In the genomic region with DNA sequence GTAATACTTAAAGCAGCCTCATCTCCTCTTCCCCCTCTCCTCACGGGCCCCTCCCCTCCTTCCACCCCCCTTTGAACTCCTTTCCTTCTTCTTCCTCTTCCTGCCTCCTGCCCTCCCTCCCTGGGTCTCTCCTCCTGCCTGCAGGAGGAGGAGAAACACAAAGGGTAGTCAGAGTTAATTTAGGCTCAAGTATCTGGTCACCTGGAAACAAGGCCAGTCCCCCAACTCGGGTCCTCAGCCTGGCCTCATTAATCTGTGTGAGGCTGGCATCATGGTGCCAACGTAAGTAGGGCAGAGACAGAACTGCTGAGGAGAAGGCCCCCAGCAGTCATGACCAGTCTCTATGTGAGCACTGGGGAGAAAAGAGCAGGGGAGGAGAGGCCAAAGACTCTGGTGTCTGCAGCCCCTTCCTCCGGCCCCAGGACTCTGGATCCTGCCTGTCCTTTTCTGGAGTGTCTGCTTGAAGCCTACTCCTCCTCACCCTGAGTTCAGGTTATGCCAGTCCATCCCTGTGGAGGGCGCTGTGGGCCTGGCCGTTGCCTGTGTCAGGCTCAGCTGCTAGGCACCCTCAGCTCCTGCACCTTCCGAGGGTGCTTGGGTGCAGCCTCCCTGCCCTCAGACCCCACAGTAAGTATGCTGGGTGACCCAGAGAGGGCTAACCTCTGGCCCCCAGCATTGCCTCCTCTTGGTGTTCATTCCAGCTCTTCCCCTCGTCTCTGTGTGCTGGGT, we compare ENCODE assay signal across 24 mouse cellular contexts.
DNase-seq lines count a peak whose midpoint lies in the region; ATAC-seq and TF ChIP-seq lines count a peak whose summit lies in the region.
"Had no signal": no experiment of that assay in that cellular context is flagged by ENCODE, and none has a peak within 500 bp of the region (broad histone marks: within the 10 kb centered on the region; RNA-seq: fewer than 3 reads in every experiment).

No protein-coding gene starts in this region.

- H3K4me1 ChIP-seq in hindbrain, embryonic 10.5 days (replicated peaks), result peaks cover 69% of the 10 kb centered on the region
- peaks cover 28% of the 10 kb centered on the region for H3K4me1 ChIP-seq in hindbrain, embryonic 14.5 days (replicated peaks; ENCODE audit: control insufficient read depth, insufficient read depth, low read length)
- H3K4me1 ChIP-seq in midbrain, postnatal 0 days (ENCODE audit: insufficient read depth, low read length), result peaks cover 5% of the 10 kb centered on the region; the same call in 1 of the 2 replicates
- peaks cover 13% of the 10 kb centered on the region; the same call in 1 of the 2 replicates for H3K4me1 ChIP-seq in midbrain, embryonic 14.5 days (ENCODE audit: control insufficient read depth, insufficient read depth, low read length)
- H3K4me1 ChIP-seq in cortical plate, adult 2 months (ENCODE audit: control insufficient read depth, insufficient read depth, low read length), result no peaks in the 10 kb centered on the region
- H3K4me1 ChIP-seq in stomach, postnatal 0 days (replicated peaks; ENCODE audit: control insufficient read depth, insufficient read depth), result no peaks in the 10 kb centered on the region
- H3K4me1 ChIP-seq: stomach, embryonic 15.5 days had no signal

- WGBS in hindbrain, embryonic 10.5 days, result 47% methylated on average over 8 of the region's 8 CpGs
- 57% methylated on average over 7 of the region's 8 CpGs for WGBS in hindbrain, embryonic 14.5 days
- 45% methylated on average over 8 of the region's 8 CpGs for WGBS in midbrain, postnatal 0 days
- WGBS in midbrain, embryonic 14.5 days, result 51% methylated on average over 8 of the region's 8 CpGs
- 44% methylated on average over 8 of the region's 8 CpGs for WGBS in stomach, postnatal 0 days

- no peak overlapping the region for H3K4me3 ChIP-seq in hindbrain, embryonic 10.5 days
- H3K4me3 ChIP-seq in hindbrain, embryonic 14.5 days (replicated peaks; ENCODE audit: low read length), result no peak overlapping the region
- H3K4me3 ChIP-seq in midbrain, postnatal 0 days (ENCODE audit: low read depth, low read length), result no peak overlapping the region
- no peak overlapping the region for H3K4me3 ChIP-seq in midbrain, embryonic 14.5 days (replicated peaks; ENCODE audit: low read depth, low read length)
- no peak overlapping the region for H3K4me3 ChIP-seq in cortical plate, adult 2 months (ENCODE audit: insufficient read depth, low read length)
- no peak overlapping the region for H3K4me3 ChIP-seq in stomach, postnatal 0 days (ENCODE audit: low read depth, low read length)
- H3K4me3 ChIP-seq: embryonic facial prominence, embryonic 10.5 days; heart, embryonic 12.5 days; hindbrain, embryonic 15.5 days; midbrain, embryonic 10.5 days; stomach, embryonic 15.5 days had no signal

- no peak for TF ChIP-seq POLR2A in cortical plate, adult 2 months (IDR thresholded peaks at IDR 0.05; ENCODE audit: extremely low read depth, insufficient read depth, low read length)

- H3K9ac ChIP-seq in hindbrain, embryonic 14.5 days, result no peak overlapping the region
- no peak overlapping the region for H3K9ac ChIP-seq in midbrain, postnatal 0 days (replicated peaks; ENCODE audit: low read length, poor library complexity, severe bottlenecking)
- no peak overlapping the region for H3K9ac ChIP-seq in midbrain, embryonic 14.5 days (replicated peaks; ENCODE audit: low read length)
- H3K9ac ChIP-seq in stomach, postnatal 0 days (ENCODE audit: low read length), result no peak overlapping the region
- H3K9ac ChIP-seq: heart, embryonic 12.5 days; hindbrain, embryonic 15.5 days; stomach, embryonic 15.5 days had no signal

- DNase-seq in hindbrain, embryonic 10.5 days (ENCODE audit: low spot score), result no peak
- DNase-seq in hindbrain, embryonic 14.5 days (ENCODE audit: low spot score), result no peak
- no peak for DNase-seq in midbrain, postnatal 0 days (ENCODE audit: low spot score)
- DNase-seq in midbrain, embryonic 14.5 days, result no peak
- DNase-seq in stomach, postnatal 0 days (ENCODE audit: low spot score), result no peak
- DNase-seq in right cerebral cortex, adult 2 months (ENCODE audit: low spot score in 2 of 2), result no peak
- DNase-seq in right cerebral cortex, postnatal 25 days, result no peak
- DNase-seq: adrenal gland, postnatal 25 days; B cell, adult 2 months; cerebellum, adult 9-11 months; gastrocnemius, postnatal 10 days; heart, postnatal 10 days; kidney, adult 11 months; kidney, postnatal 4 days; layer of hippocampus, adult 9-11 months; lung, adult 18-20 months; lung, postnatal 10 days had no signal

- no peaks in the 10 kb centered on the region for H3K36me3 ChIP-seq in hindbrain, embryonic 10.5 days
- H3K36me3 ChIP-seq in hindbrain, embryonic 14.5 days (replicated peaks; ENCODE audit: control insufficient read depth, insufficient read depth), result no peaks in the 10 kb centered on the region
- H3K36me3 ChIP-seq in midbrain, postnatal 0 days (ENCODE audit: insufficient read depth, low read length), result no peaks in the 10 kb centered on the region
- H3K36me3 ChIP-seq in midbrain, embryonic 14.5 days (ENCODE audit: control insufficient read depth, insufficient read depth, low read length), result no peaks in the 10 kb centered on the region
- H3K36me3 ChIP-seq in stomach, postnatal 0 days (ENCODE audit: control insufficient read depth, insufficient read depth, low read length), result no peaks in the 10 kb centered on the region
- H3K36me3 ChIP-seq: embryonic facial prominence, embryonic 10.5 days; heart, embryonic 12.5 days; hindbrain, embryonic 15.5 days; midbrain, embryonic 10.5 days; stomach, embryonic 15.5 days had no signal

- no peaks in the 10 kb centered on the region for H3K9me3 ChIP-seq in hindbrain, embryonic 10.5 days
- H3K9me3 ChIP-seq in hindbrain, embryonic 14.5 days (ENCODE audit: control insufficient read depth, low read length), result no peaks in the 10 kb centered on the region
- H3K9me3 ChIP-seq in midbrain, postnatal 0 days (ENCODE audit: low read length), result no peaks in the 10 kb centered on the region
- H3K9me3 ChIP-seq in midbrain, embryonic 14.5 days (ENCODE audit: control insufficient read depth, low read length), result no peaks in the 10 kb centered on the region
- no peaks in the 10 kb centered on the region for H3K9me3 ChIP-seq in stomach, postnatal 0 days (ENCODE audit: control insufficient read depth, low read length)
- H3K9me3 ChIP-seq: embryonic facial prominence, embryonic 10.5 days; heart, embryonic 12.5 days; hindbrain, embryonic 15.5 days; midbrain, embryonic 10.5 days; stomach, embryonic 15.5 days had no signal

- TF ChIP-seq EP300 in stomach, postnatal 0 days (optimal IDR thresholded peaks at IDR 0.05), result no peak

- peaks cover 9% of the 10 kb centered on the region for H3K27me3 ChIP-seq in hindbrain, embryonic 10.5 days (ENCODE audit: insufficient read depth, poor library complexity, severe bottlenecking)
- H3K27me3 ChIP-seq in hindbrain, embryonic 14.5 days (ENCODE audit: control insufficient read depth, insufficient read depth, low read length), result no peaks in the 10 kb centered on the region
- no peaks in the 10 kb centered on the region for H3K27me3 ChIP-seq in midbrain, postnatal 0 days (ENCODE audit: insufficient read depth, low read length)
- H3K27me3 ChIP-seq in midbrain, embryonic 14.5 days (ENCODE audit: control insufficient read depth, insufficient read depth, low read length), result no peaks in the 10 kb centered on the region
- H3K27me3 ChIP-seq in stomach, postnatal 0 days (ENCODE audit: control insufficient read depth, insufficient read depth, low read length), result no peaks in the 10 kb centered on the region
- H3K27me3 ChIP-seq: hindbrain, embryonic 15.5 days; stomach, embryonic 15.5 days had no signal

- peak; percentile 22; the same call in 1 of the 2 replicates for TF ChIP-seq CTCF in midbrain, postnatal 0 days (IDR thresholded peaks at IDR 0.05)
- 0 out of 2 replicates have a peak, but pooled peaks have one; percentile 8 for TF ChIP-seq CTCF in cortical plate, adult 2 months (IDR thresholded peaks at IDR 0.05; ENCODE audit: extremely low read depth, insufficient read depth, low read length)
- peak; percentile 19; the same call in 1 of the 2 replicates for TF ChIP-seq CTCF in stomach, postnatal 0 days (IDR thresholded peaks at IDR 0.05; ENCODE audit: low read depth)

- no peak overlapping the region for H3K4me2 ChIP-seq in hindbrain, embryonic 14.5 days (replicated peaks)
- H3K4me2 ChIP-seq in midbrain, postnatal 0 days (ENCODE audit: low read depth, low read length, poor library complexity, severe bottlenecking), result no peak overlapping the region
- no peak overlapping the region for H3K4me2 ChIP-seq in midbrain, embryonic 14.5 days (ENCODE audit: low read length)
- no peak overlapping the region for H3K4me2 ChIP-seq in stomach, postnatal 0 days (replicated peaks; ENCODE audit: low read depth)
- H3K4me2 ChIP-seq: heart, embryonic 12.5 days; hindbrain, embryonic 15.5 days; liver, embryonic 11.5 days; stomach, embryonic 15.5 days had no signal

- peak overlapping the region; percentile 36 for H3K27ac ChIP-seq in hindbrain, embryonic 10.5 days
- H3K27ac ChIP-seq in hindbrain, embryonic 14.5 days, result no peak overlapping the region
- H3K27ac ChIP-seq in midbrain, postnatal 0 days (ENCODE audit: low read depth, low read length), result no peak overlapping the region
- H3K27ac ChIP-seq in midbrain, embryonic 14.5 days (replicated peaks; ENCODE audit: low read depth, low read length), result no peak overlapping the region
- H3K27ac ChIP-seq in cortical plate, adult 2 months (ENCODE audit: insufficient read depth, low read length), result no peak overlapping the region
- H3K27ac ChIP-seq in stomach, postnatal 0 days (replicated peaks), result no peak overlapping the region
- H3K27ac ChIP-seq: embryonic facial prominence, embryonic 10.5 days; hindbrain, embryonic 15.5 days; midbrain, embryonic 10.5 days; stomach, embryonic 15.5 days had no signal

- ATAC-seq in hindbrain, embryonic 14.5 days (ENCODE audit: low FRiP score), result no peak
- no peak for ATAC-seq in midbrain, postnatal 0 days (ENCODE audit: low FRiP score)
- ATAC-seq in midbrain, embryonic 14.5 days (ENCODE audit: low FRiP score, low TSS enrichment), result no peak
- ATAC-seq in stomach, postnatal 0 days (ENCODE audit: low FRiP score, low TSS enrichment), result no peak
